Mouse (Mus musculus): Measurements from ENCODE around the gene Ppp2r1a. TPM values are rescaled to one million over a fixed set of nuclear protein-coding genes. Genes with fewer than 3 reads are reported as not detected.

Ppp2r1a gene
- total RNA-seq (2023), result 284 to 340 TPM (median 294 TPM) in 4 replicates

GRCm38 (mm10) chr17:20944985-20945891 is at the start of gene Ppp2r1a:
Gene Ppp2r1a (plus strand): TSS chr17:20945311.

GRCm38 (mm10) chr17:20904991-20905390 is 40.1 kb upstream of the Ppp2r1a start, which contains the start of gene Vmn1r231:
Gene Vmn1r231 (minus strand): TSS chr17:20905091.

GRCm38 (mm10) chr17:20919614-20920013 is 25.5 kb upstream of the Ppp2r1a start, which contains the start of gene Vmn1r232:
Gene Vmn1r232 (minus strand): TSS chr17:20919714.

GRCm38 (mm10) chr17:20996364-20996763 is 51.3 kb downstream of the Ppp2r1a start, which contains the start of gene Vmn1r233:
Gene Vmn1r233 (minus strand): TSS chr17:20996464.

GRCm38 (mm10) chr17:21008382-21009331 is 63.5 kb downstream of the Ppp2r1a start, which contains the start of gene Zfp160:
Gene Zfp160 (plus strand): TSS chr17:21008903.

Other genes starting within 250 kb of the Ppp2r1a start
- not detected in 4 replicates for gene Vmn1r227, start 215.5 kb upstream of the Ppp2r1a start, total RNA-seq (2023)
- gene Vmn1r228, start 159.2 kb upstream of the Ppp2r1a start, total RNA-seq (2023), result not detected in 4 replicates
- gene Vmn1r229, start 133.8 kb upstream of the Ppp2r1a start, total RNA-seq (2023), result 0.06 TPM in 2 of 4 replicates, not detected in the others
- gene Vmn1r230, start 104.9 kb upstream of the Ppp2r1a start, total RNA-seq (2023), result not detected in 4 replicates
- not detected in 4 replicates for gene Vmn1r231, start 40.2 kb upstream of the Ppp2r1a start, total RNA-seq (2023)
- not detected in 4 replicates for gene Vmn1r232, start 25.6 kb upstream of the Ppp2r1a start, total RNA-seq (2023)
- gene Vmn1r233, start 51.2 kb downstream of the Ppp2r1a start, total RNA-seq (2023), result not detected in 4 replicates
- 12.4 to 18.2 TPM (median 14.1 TPM) in 4 replicates for gene Zfp160, start 63.6 kb downstream of the Ppp2r1a start, total RNA-seq (2023)

All from B cell, adult 62 days (primary cell).